Mouse (Mus musculus): ENCODE data around the gene Krtap29-1. TPM values are rescaled to one million over a fixed set of nuclear protein-coding genes. Genes with fewer than 3 reads are reported as not detected.

Gene Krtap29-1
- total and polyA plus RNA-seq, 3 experiments, result not detected

- DNase-seq (ENCODE audit: low spot score) (no peak), ATAC-seq (ENCODE audit: extremely low read depth, insufficient number of reproducible peaks, low FRiP score, poor library complexity, severe bottlenecking) (no peak)
- Histone ChIP-seq H3K9me3 (replicated peaks) (peaks cover 41% of the 10 kb centered on the region), H3K36me3 (replicated peaks) (no peaks in the 10 kb centered on the region), H3K27me3 (ENCODE audit: insufficient read depth, low read length) (no peaks in the 10 kb centered on the region), H3K4me1 (ENCODE audit: insufficient read depth, low read depth, low read length) (no peaks in the 10 kb centered on the region), H3K4me3 (ENCODE audit: low read depth, low read length) (no peak overlapping the region)
- TF ChIP-seq GATA2 (IDR thresholded peaks at IDR 0.05; ENCODE audit: borderline replicate concordance, low read depth, low read length) (no peak), TAL1 (conservative IDR thresholded peaks at IDR 0.05; ENCODE audit: low read depth, low read length) (no peak), GATA1 (IDR thresholded peaks at IDR 0.05; ENCODE audit: borderline replicate concordance, low read length) (no peak), POLR2AphosphoS5 (IDR thresholded peaks at IDR 0.05; ENCODE audit: insufficient replicate concordance, low read depth, low read length) (no peak), CTCF (IDR thresholded peaks at IDR 0.05; ENCODE audit: low read depth, low read length) (no peak)
Observed at GRCm38 (mm10) chr11:100008336-100008735, 29.5 kb upstream of the Krtap29-1 start.

- no peaks in the 10 kb centered on the region for H3K36me3 ChIP-seq (replicated peaks)
- H3K27me3 ChIP-seq (ENCODE audit: insufficient read depth, low read length), result no peaks in the 10 kb centered on the region
- H3K9me3 ChIP-seq (replicated peaks), result peaks cover 36% of the 10 kb centered on the region
- ATAC-seq (ENCODE audit: extremely low read depth, insufficient number of reproducible peaks, low FRiP score, poor library complexity, severe bottlenecking), result no peak
- TF ChIP-seq POLR2AphosphoS5 (IDR thresholded peaks at IDR 0.05; ENCODE audit: insufficient replicate concordance, low read depth, low read length) (no peak), GATA1 (IDR thresholded peaks at IDR 0.05; ENCODE audit: borderline replicate concordance, low read length) (no peak), GATA2 (IDR thresholded peaks at IDR 0.05; ENCODE audit: borderline replicate concordance, low read depth, low read length) (no peak), CTCF (IDR thresholded peaks at IDR 0.05; ENCODE audit: low read depth, low read length) (no peak), TAL1 (conservative IDR thresholded peaks at IDR 0.05; ENCODE audit: low read depth, low read length) (no peak)
- H3K4me3 ChIP-seq (ENCODE audit: low read depth, low read length), result no peak overlapping the region
- H3K4me1 ChIP-seq (ENCODE audit: insufficient read depth, low read depth, low read length), result no peaks in the 10 kb centered on the region
- no peak for DNase-seq (ENCODE audit: low spot score)
Observed at GRCm38 (mm10) chr11:100006624-100007023, 27.8 kb upstream of the Krtap29-1 start.

- no peaks in the 10 kb centered on the region for H3K27me3 ChIP-seq (ENCODE audit: insufficient read depth, low read length)
- H3K9me3 ChIP-seq (replicated peaks), result peaks cover 33% of the 10 kb centered on the region
- TF ChIP-seq TAL1 (conservative IDR thresholded peaks at IDR 0.05; ENCODE audit: low read depth, low read length) (no peak), POLR2AphosphoS5 (IDR thresholded peaks at IDR 0.05; ENCODE audit: insufficient replicate concordance, low read depth, low read length) (no peak), CTCF (IDR thresholded peaks at IDR 0.05; ENCODE audit: low read depth, low read length) (no peak)
- no peak for DNase-seq (ENCODE audit: low spot score)
- no peaks in the 10 kb centered on the region for H3K36me3 ChIP-seq (replicated peaks)
- H3K4me3 ChIP-seq (ENCODE audit: low read depth, low read length), result no peak overlapping the region
- no peak for ATAC-seq (ENCODE audit: extremely low read depth, insufficient number of reproducible peaks, low FRiP score, poor library complexity, severe bottlenecking)
- H3K4me1 ChIP-seq (ENCODE audit: insufficient read depth, low read depth, low read length), result no peaks in the 10 kb centered on the region
Observed at GRCm38 (mm10) chr11:100005905-100006304, 27.1 kb upstream of the Krtap29-1 start.

- H3K36me3 ChIP-seq (replicated peaks), result no peaks in the 10 kb centered on the region
- no peak overlapping the region for H3K4me3 ChIP-seq (ENCODE audit: low read depth, low read length)
- no peak for ATAC-seq (ENCODE audit: extremely low read depth, insufficient number of reproducible peaks, low FRiP score, poor library complexity, severe bottlenecking)
- H3K9me3 ChIP-seq (replicated peaks), result peaks cover 27% of the 10 kb centered on the region
- H3K27me3 ChIP-seq (ENCODE audit: insufficient read depth, low read length), result no peaks in the 10 kb centered on the region
- DNase-seq (ENCODE audit: low spot score), result no peak
- H3K4me1 ChIP-seq (ENCODE audit: insufficient read depth, low read depth, low read length), result no peaks in the 10 kb centered on the region
- TF ChIP-seq CTCF (IDR thresholded peaks at IDR 0.05; ENCODE audit: low read depth, low read length) (peak; percentile 32; the same call in 1 of the 2 replicates), POLR2AphosphoS5 (IDR thresholded peaks at IDR 0.05; ENCODE audit: insufficient replicate concordance, low read depth, low read length) (no peak), TAL1 (conservative IDR thresholded peaks at IDR 0.05; ENCODE audit: low read depth, low read length) (no peak)
Observed at GRCm38 (mm10) chr11:100004846-100005245, 26.0 kb upstream of the Krtap29-1 start.

- H3K4me3 ChIP-seq (ENCODE audit: low read depth, low read length), result no peak overlapping the region
- H3K4me1 ChIP-seq (ENCODE audit: insufficient read depth, low read depth, low read length), result no peaks in the 10 kb centered on the region
- H3K9me3 ChIP-seq (replicated peaks), result peaks cover 48% of the 10 kb centered on the region
- H3K36me3 ChIP-seq (replicated peaks), result no peaks in the 10 kb centered on the region
- ATAC-seq (ENCODE audit: extremely low read depth, insufficient number of reproducible peaks, low FRiP score, poor library complexity, severe bottlenecking), result no peak
- TF ChIP-seq CTCF (IDR thresholded peaks at IDR 0.05; ENCODE audit: low read depth, low read length) (no peak), TAL1 (conservative IDR thresholded peaks at IDR 0.05; ENCODE audit: low read depth, low read length) (no peak), GATA2 (IDR thresholded peaks at IDR 0.05; ENCODE audit: borderline replicate concordance, low read depth, low read length) (no peak), GATA1 (IDR thresholded peaks at IDR 0.05; ENCODE audit: borderline replicate concordance, low read length) (no peak), POLR2AphosphoS5 (IDR thresholded peaks at IDR 0.05; ENCODE audit: insufficient replicate concordance, low read depth, low read length) (no peak)
- H3K27me3 ChIP-seq (ENCODE audit: insufficient read depth, low read length), result no peaks in the 10 kb centered on the region; the same call in 1 of the 2 replicates
- no peak for DNase-seq (ENCODE audit: low spot score)
Observed at GRCm38 (mm10) chr11:99999091-99999490, 20.2 kb upstream of the Krtap29-1 start.

- no peak for TF ChIP-seq GATA2 (IDR thresholded peaks at IDR 0.05; ENCODE audit: borderline replicate concordance, low read depth, low read length)
- TF ChIP-seq POLR2AphosphoS5 (IDR thresholded peaks at IDR 0.05; ENCODE audit: insufficient replicate concordance, low read depth, low read length), result no peak
- no peak for TF ChIP-seq TAL1 (conservative IDR thresholded peaks at IDR 0.05; ENCODE audit: low read depth, low read length)
- no peak for TF ChIP-seq CTCF (IDR thresholded peaks at IDR 0.05; ENCODE audit: low read depth, low read length)
- TF ChIP-seq GATA1 (IDR thresholded peaks at IDR 0.05; ENCODE audit: borderline replicate concordance, low read length), result no peak
Observed at GRCm38 (mm10) chr11:99994384-99994661, 15.5 kb upstream of the Krtap29-1 start.

More at GRCm38 (mm10) chr11:99994384-99994661, 15.5 kb upstream of the Krtap29-1 start:
- Histone ChIP-seq H3K4me3 (ENCODE audit: low read depth, low read length) (no peak overlapping the region), H3K9me3 (replicated peaks) (peaks cover 61% of the 10 kb centered on the region), H3K4me1 (ENCODE audit: insufficient read depth, low read depth, low read length) (no peaks in the 10 kb centered on the region), H3K27me3 (ENCODE audit: insufficient read depth, low read length) (no peaks in the 10 kb centered on the region; the same call in 1 of the 2 replicates), H3K36me3 (replicated peaks) (no peaks in the 10 kb centered on the region)
- no peak for ATAC-seq (ENCODE audit: extremely low read depth, insufficient number of reproducible peaks, low FRiP score, poor library complexity, severe bottlenecking)
- no peak for DNase-seq (ENCODE audit: low spot score)

All from G1E (cell line).